Mouse (Mus musculus): ENCODE measurements around the gene Ier2.
"Not testable (repeated sequence)": the region's sequence is repeated elsewhere in the genome, so short reads cannot be mapped to it uniquely, and the experiment has no call there.

Gene Ier2

GRCm38 (mm10) chr8:84638555-84639161, 24.0 kb downstream of the Ier2 start:
- peak; percentile 36 for DNase-seq

- no peak for DNase-seq
These were observed 24.6 kb downstream of the Ier2 start for GRCm38 (mm10) chr8:84637946-84638554.

- peak; percentile 58 for DNase-seq
These were observed 26.5 kb downstream of the Ier2 start for GRCm38 (mm10) chr8:84636051-84636691.

- no peak for DNase-seq
These were observed 27.1 kb downstream of the Ier2 start for GRCm38 (mm10) chr8:84635397-84636050.

GRCm38 (mm10) chr8:84634849-84635304, 27.8 kb downstream of the Ier2 start:
- DNase-seq: no peak

GRCm38 (mm10) chr8:84633841-84634584, 28.6 kb downstream of the Ier2 start:
- no peak for DNase-seq

GRCm38 (mm10) chr8:84631813-84632212, 30.8 kb downstream of the Ier2 start:
- DNase-seq: no peak

- no peak for DNase-seq
These were observed 32.5 kb downstream of the Ier2 start for GRCm38 (mm10) chr8:84630145-84630544.

GRCm38 (mm10) chr8:84629586-84629985, 33.1 kb downstream of the Ier2 start:
- DNase-seq: no peak

GRCm38 (mm10) chr8:84623425-84623824, 39.2 kb downstream of the Ier2 start:
- DNase-seq: not testable (repeated sequence)

- DNase-seq: no peak
These were observed 41.5 kb downstream of the Ier2 start for GRCm38 (mm10) chr8:84621102-84621625.

GRCm38 (mm10) chr8:84617005-84617404, 45.6 kb downstream of the Ier2 start:
- DNase-seq: no peak

GRCm38 (mm10) chr8:84615666-84616485, 46.8 kb downstream of the Ier2 start:
- no peak for DNase-seq

GRCm38 (mm10) chr8:84614512-84615223, 48.0 kb downstream of the Ier2 start:
- no peak for DNase-seq

Measured in kidney, adult 11 months (tissue).